Mouse (Mus musculus) cerebellum, adult 9-10 months (tissue): Measurements from ENCODE around the gene Plppr5.

ENCODE experiments used
- DNase-seq: peaks from one replicate; pipeline ENCODE4 v3.0.0; 2022

The Plppr5 gene

GRCm38 (mm10) chr3:117708788-117709187, 134.2 kb downstream of the Plppr5 start:
- DNase-seq: no peak

- no peak for DNase-seq
These were observed 142.1 kb downstream of the Plppr5 start for GRCm38 (mm10) chr3:117716534-117717280.

- no peak for DNase-seq
These were observed 148.8 kb downstream of the Plppr5 start for GRCm38 (mm10) chr3:117723390-117723789.

GRCm38 (mm10) chr3:117724521-117724920, 149.9 kb downstream of the Plppr5 start:
- DNase-seq: no peak

- no peak for DNase-seq
These were observed 150.9 kb downstream of the Plppr5 start for GRCm38 (mm10) chr3:117725501-117725900.

DNA sequence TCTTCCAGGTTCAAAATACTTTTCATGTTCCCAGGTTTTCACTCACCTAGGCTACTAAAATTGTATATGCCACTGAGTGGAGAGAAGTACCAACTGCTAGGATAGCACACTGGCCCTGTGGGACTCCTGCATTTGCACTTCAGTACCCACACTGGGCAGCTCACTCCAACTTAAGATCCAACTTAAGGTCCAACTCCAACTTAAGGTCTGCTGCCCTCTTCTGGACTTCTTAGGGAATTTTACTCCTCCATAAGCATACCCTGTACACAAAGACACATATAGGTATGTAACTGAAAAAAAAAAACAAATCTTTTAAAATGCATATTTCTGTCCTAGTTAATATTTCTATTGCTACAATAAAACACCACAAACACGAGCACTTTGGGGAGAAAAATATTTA, 153.5 kb downstream of the Plppr5 start:
- DNase-seq: no peak

DNA sequence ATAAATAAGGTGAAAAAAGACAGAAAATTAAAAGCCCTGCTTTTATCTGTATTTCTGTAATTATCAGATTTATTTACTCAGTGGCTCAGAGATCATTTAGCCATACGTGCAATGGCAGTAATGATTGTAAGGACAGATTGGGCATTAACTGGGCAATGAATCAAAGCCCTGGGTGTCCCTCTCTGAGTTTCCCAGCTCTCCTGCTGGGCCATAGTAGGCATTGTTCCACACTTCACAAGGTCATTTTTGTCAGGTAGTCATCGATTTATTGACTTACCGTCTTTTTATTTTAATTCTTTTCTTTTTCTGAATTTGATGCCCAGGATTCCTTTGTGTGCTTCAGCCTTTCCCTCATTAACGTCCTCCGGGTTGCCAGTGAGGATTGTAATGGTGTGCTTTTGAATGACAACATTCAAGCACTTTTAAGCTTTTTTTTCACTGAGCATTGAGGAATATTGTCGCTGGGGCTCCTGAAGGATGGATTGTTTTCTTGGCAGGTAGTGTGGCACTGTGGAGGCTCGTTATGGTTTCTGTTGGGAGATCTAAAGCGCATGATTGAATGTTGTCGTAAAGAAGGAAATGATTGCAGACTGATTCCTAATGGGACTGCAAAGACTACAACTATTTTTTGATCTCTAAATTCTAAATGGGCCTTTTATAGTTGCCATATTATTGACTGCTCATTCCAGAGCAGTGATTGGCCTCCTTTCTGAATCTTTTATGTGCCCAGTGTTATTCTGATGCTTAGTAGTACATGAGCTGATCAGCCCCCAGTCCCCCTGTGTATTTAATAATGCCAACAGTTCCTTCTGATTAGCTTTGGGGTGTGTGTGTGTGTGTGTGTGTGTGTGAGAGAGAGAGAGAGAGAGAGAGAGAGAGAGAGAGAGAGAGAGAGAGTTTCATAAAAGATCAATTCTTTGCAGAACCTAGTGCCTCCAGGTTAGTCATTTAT, 154.8 kb downstream of the Plppr5 start:
- DNase-seq: no peak

DNA sequence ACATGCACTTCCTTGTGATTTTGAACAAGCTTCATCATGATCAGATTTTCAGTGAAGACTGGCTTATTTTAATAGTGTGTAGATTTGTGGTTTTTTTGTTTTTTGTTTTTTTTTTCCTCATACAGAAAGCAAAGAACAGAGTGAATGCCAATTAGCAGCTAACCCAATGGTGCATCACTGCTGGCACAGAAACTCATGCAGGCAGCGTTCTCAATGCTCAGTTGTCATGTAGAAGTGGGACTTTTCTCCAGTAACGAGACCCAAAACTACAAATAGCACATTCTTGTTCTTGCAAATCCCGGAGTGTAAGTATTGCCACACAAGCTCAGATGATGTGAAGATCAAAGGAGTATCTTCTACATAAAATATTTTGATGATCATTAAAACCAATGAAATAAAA, 156.9 kb downstream of the Plppr5 start:
- no peak for DNase-seq

DNA sequence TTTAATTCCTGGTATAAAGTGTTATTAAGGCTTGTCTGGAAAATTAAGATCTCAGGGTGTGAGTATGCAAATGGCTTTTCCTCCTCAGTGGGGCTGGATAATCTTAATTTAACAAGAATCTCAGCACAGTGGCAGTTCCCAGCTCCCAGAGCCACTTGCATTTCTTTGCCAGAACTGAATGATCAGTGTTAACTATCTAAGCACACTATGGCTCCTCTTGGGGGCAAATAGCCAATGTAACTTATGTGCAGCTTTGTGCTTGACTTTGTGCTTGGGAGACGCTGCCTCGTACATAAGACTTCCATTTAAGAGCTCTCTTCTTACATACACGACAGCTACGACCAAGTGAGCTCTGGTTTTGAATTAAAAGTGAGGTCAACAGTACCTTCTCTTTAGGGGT, 158.0 kb downstream of the Plppr5 start:
- no peak for DNase-seq
